Mouse (Mus musculus): ENCODE data around the gene Trabd2b. TPM values are rescaled to one million over a fixed set of nuclear protein-coding genes. Genes with fewer than 3 reads are reported as not detected.
A peak's percentile ranks its signal among the peaks of the same experiment; 100 is the strongest.

The Trabd2b gene
- polyA plus RNA-seq, 1 experiment from 2014 or later = 2.4 TPM

DNA sequence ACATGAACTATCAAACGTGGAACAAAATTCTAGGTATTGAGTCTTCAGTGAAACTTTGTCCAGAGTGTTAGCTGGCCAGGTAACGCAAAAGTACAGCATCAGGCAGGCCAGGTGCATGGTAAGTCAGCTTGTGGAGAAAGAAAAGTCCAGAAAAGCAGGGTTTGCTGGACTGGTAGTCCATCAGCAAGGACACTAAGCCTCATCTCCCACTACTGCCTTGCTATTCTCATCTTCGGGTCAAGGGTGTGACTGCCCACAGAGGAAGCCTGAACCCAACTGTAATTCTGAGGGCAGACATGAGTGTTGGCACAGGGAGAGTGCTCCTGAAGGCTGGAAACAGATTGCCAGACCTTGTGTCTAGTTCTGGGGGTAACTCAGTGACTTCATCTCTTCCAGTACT, 111.5 kb downstream of the Trabd2b start:
- no peak overlapping the region for H3K9ac ChIP-seq
- no peaks in the 10 kb centered on the region for H3K36me3 ChIP-seq
- H3K9me3 ChIP-seq (replicated peaks) = no peaks in the 10 kb centered on the region
- no peak overlapping the region for H3K4me2 ChIP-seq
- peaks cover 23% of the 10 kb centered on the region for H3K4me1 ChIP-seq (replicated peaks)
- peaks cover 9% of the 10 kb centered on the region; the same call in 1 of the 2 replicates for H3K27me3 ChIP-seq
- WGBS = 79% methylated on average over 3 of the region's 3 CpGs
- ATAC-seq (replicated peaks; ENCODE audit: insufficient number of reproducible peaks, insufficient read depth, low FRiP score, low read depth) = no peak
- H3K4me3 ChIP-seq = no peak overlapping the region
- H3K27ac ChIP-seq = no peak overlapping the region

DNA sequence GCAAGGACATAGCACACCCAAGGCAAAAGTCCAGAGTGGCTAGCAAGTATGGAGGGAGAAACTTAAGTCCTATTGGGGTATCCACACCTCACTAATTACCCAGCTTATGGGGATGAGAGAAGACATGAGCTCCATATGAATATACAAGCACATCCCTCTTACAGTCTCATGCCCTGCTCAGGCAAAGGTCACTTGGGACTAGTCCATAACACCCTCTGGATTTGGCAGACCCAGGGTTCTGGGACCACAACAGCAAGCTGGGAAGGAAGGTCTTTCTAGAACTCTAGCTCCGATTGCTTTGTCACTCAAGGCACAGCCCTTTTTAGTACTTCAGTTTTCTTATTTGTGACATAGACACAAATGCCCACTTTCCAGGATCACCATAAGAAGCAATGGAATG, 112.0 kb downstream of the Trabd2b start:
- ATAC-seq (replicated peaks; ENCODE audit: insufficient number of reproducible peaks, insufficient read depth, low FRiP score, low read depth) = no peak
- Histone ChIP-seq H3K27me3 (peaks cover 9% of the 10 kb centered on the region; the same call in 1 of the 2 replicates), H3K36me3 (no peaks in the 10 kb centered on the region), H3K4me1 (replicated peaks) (peaks cover 23% of the 10 kb centered on the region), H3K9me3 (replicated peaks) (no peaks in the 10 kb centered on the region), H3K27ac (no peak overlapping the region), H3K4me3 (no peak overlapping the region), H3K4me2 (no peak overlapping the region), H3K9ac (no peak overlapping the region)
- WGBS = 97% methylated on average over 1 of the region's 1 CpGs

DNA sequence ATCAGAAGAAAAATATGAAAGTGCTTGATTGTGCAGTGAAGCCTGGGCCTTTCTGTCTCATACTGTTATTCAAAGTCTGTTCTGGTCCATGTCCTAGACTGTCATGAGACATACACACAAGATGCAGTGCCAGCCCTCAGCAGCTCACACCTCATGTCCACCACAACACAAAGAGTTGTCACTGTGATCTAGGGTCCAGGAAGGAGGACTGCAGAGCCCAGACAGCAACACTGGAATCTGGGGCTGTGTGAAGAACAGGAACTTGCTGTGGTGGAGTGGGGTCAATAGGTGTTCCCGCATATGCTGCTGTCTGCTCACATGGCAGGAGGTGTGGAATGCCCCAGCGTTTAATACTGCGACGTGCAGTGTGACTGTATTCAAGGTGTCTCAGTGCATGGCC, 112.8 kb downstream of the Trabd2b start:
- 69% methylated on average over 4 of the region's 4 CpGs for WGBS
- ATAC-seq (replicated peaks; ENCODE audit: insufficient number of reproducible peaks, insufficient read depth, low FRiP score, low read depth) = no peak

DNA sequence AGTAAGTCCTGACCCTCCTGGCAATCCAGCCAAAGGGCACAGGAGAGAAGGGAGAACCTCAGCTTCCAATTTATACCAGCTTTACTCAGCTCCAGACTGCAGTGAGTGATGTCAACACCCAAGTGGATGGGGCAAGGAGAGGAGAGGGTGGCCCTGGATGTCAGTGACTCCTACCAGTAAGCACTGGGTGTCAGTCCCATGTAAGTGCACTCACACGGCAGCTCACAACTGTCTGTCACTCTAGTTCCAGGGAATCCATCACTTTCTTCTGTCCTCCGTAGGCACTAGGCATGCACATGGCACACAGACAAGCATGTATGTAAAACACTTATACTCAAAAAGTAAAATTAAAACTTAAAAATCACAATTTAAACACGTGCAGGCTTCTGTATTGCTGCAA, 113.4 kb downstream of the Trabd2b start:
- H3K27ac ChIP-seq = no peak overlapping the region
- peaks cover 21% of the 10 kb centered on the region for H3K4me1 ChIP-seq (replicated peaks)
- H3K36me3 ChIP-seq = no peaks in the 10 kb centered on the region
- no peak overlapping the region for H3K9ac ChIP-seq
- H3K4me2 ChIP-seq = no peak overlapping the region
- ATAC-seq (replicated peaks; ENCODE audit: insufficient number of reproducible peaks, insufficient read depth, low FRiP score, low read depth) = no peak
- peaks cover 9% of the 10 kb centered on the region; the same call in 1 of the 2 replicates for H3K27me3 ChIP-seq
- WGBS = 77% methylated on average over 3 of the region's 3 CpGs
- H3K4me3 ChIP-seq = no peak overlapping the region
- H3K9me3 ChIP-seq (replicated peaks) = no peaks in the 10 kb centered on the region

More for the DNA sequence above, 112.8 kb downstream of the Trabd2b start:
- Histone ChIP-seq H3K4me3 (no peak overlapping the region), H3K9me3 (replicated peaks) (no peaks in the 10 kb centered on the region), H3K27ac (no peak overlapping the region), H3K4me2 (no peak overlapping the region), H3K9ac (no peak overlapping the region), H3K27me3 (peaks cover 9% of the 10 kb centered on the region; the same call in 1 of the 2 replicates), H3K4me1 (replicated peaks) (peaks cover 23% of the 10 kb centered on the region), H3K36me3 (no peaks in the 10 kb centered on the region)

DNA sequence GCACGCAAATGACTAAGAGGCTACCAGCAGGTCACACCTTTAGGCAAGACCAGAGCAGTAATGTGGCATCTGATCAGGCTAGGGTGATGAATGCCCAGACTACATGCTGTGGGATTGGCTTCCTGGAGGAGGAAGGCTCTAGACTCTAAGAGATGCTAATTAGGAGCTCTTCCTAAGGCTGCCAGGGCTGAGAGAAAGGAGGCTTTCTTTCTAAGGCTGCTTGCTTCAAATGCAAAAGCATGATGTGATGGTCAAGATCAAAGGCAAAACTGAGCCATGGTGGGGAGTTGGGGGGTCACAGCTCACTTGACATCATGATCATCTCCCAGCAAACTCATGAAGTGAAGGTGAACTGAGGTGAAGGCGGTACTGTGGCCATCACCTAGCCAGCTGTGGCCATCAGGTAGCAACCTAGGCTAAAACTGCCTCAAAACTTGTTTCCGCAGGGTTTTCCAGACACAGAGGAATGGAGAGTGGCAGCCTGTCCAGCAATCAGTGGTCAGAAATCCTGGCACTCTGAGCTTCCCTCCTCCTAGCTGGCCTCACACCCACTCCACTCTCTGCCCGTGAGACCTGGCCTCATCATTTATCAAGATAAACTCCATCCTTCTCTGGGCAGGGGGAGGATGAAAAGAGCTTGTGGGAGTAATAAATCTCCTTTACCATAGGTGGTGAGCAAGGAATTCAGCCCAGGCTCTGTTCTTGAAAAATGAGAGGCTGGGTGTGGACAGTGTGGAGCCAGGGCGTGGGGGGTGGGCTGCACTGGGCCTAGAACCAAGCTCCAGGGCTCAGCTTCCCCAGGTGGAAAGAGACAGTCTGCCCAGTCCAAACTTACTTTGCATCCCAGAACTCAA, 117.0 kb downstream of the Trabd2b start:
- WGBS = 67% methylated on average over 5 of the region's 5 CpGs
- Histone ChIP-seq H3K36me3 (no peaks in the 10 kb centered on the region), H3K27ac (no peak overlapping the region), H3K4me3 (no peak overlapping the region), H3K9ac (no peak overlapping the region), H3K9me3 (replicated peaks) (no peaks in the 10 kb centered on the region), H3K4me1 (replicated peaks) (no peaks in the 10 kb centered on the region), H3K4me2 (no peak overlapping the region), H3K27me3 (peaks cover 9% of the 10 kb centered on the region; the same call in 1 of the 2 replicates)
- ATAC-seq (replicated peaks; ENCODE audit: insufficient number of reproducible peaks, insufficient read depth, low FRiP score, low read depth) = 0 out of 2 replicates have a peak, but pooled peaks have one; percentile 14

DNA sequence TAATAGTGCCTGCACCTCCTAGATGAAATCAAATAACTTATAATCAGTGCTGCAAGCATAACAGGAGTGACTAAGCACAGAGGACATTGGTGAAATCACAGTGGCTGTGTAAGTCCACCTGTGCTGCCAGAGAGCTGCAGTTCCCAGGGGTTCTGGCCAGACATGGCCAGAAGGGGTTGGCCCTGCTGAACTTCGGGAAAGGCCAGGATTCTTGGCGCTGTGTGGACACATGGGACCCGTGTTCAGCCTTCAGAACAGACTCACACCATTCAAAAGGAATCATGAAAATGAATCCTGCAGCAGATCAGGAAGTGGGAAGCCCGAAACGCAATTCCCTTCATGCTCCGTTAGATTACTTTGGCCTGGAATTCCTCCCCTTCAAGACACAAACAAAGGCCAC, 125.1 kb downstream of the Trabd2b start:
- no peaks in the 10 kb centered on the region for H3K9me3 ChIP-seq (replicated peaks)
- no peak overlapping the region for H3K27ac ChIP-seq
- no peaks in the 10 kb centered on the region for H3K36me3 ChIP-seq
- no peak overlapping the region for H3K9ac ChIP-seq
- H3K4me2 ChIP-seq = no peak overlapping the region
- peaks cover 10% of the 10 kb centered on the region for H3K4me1 ChIP-seq (replicated peaks)
- H3K27me3 ChIP-seq = 0 out of 2 replicates have a peak, but pooled peaks cover 7% of the 10 kb centered on the region
- no peak for ATAC-seq (replicated peaks; ENCODE audit: insufficient number of reproducible peaks, insufficient read depth, low FRiP score, low read depth)
- 72% methylated on average over 6 of the region's 6 CpGs for WGBS
- H3K4me3 ChIP-seq = no peak overlapping the region

DNA sequence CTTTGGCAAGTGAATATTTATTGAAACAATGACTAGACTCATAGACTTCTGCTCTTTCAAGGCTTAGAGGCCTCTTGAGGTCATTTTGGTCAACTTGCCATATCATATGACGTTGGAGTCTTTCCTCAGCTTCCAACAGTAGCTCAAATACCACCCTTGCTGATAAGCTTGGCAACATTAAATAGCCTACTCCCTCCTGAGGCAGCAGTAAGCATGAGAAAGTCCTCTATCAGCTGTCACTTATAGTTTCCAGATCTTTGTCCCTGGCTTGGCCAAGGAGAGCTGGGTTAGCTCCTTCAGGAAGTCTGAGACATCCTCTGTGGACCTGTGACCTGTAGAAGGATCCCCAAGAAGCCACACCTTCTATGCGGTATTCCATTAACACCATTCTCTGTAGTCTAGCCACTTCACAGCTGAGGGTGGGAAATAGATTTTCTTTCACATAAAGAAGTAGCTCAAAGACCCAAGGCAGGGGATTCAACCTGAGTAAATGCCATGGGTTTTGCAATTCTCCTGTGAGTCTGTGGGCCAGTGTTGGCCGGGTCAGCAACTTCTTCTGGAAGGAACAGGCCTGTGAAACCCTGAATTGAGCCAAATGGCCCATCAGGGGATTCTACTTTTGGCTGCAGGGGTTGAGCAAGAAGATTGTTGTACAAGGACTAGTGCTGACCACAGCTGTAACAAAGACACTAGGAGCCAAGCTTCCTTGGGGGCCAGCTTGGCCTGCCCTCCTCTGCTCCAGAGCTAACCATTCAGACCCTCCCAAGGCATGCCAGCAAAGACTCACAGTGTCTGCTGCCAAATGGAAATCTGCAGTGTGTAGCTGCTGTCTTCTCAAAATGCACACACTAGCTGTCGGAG, 127.6 kb downstream of the Trabd2b start:
- 64% methylated on average over 4 of the region's 4 CpGs for WGBS
- peaks cover 10% of the 10 kb centered on the region for H3K4me1 ChIP-seq (replicated peaks)
- H3K27me3 ChIP-seq = 0 out of 2 replicates have a peak, but pooled peaks cover 7% of the 10 kb centered on the region
- peak overlapping the region; percentile 50 for H3K27ac ChIP-seq
- no peak overlapping the region for H3K4me2 ChIP-seq
- no peak overlapping the region for H3K4me3 ChIP-seq
- H3K9me3 ChIP-seq (replicated peaks) = no peaks in the 10 kb centered on the region
- ATAC-seq (replicated peaks; ENCODE audit: insufficient number of reproducible peaks, insufficient read depth, low FRiP score, low read depth) = peak; percentile 17; the same call in 1 of the 2 replicates
- H3K36me3 ChIP-seq = no peaks in the 10 kb centered on the region
- H3K9ac ChIP-seq = no peak overlapping the region

DNA sequence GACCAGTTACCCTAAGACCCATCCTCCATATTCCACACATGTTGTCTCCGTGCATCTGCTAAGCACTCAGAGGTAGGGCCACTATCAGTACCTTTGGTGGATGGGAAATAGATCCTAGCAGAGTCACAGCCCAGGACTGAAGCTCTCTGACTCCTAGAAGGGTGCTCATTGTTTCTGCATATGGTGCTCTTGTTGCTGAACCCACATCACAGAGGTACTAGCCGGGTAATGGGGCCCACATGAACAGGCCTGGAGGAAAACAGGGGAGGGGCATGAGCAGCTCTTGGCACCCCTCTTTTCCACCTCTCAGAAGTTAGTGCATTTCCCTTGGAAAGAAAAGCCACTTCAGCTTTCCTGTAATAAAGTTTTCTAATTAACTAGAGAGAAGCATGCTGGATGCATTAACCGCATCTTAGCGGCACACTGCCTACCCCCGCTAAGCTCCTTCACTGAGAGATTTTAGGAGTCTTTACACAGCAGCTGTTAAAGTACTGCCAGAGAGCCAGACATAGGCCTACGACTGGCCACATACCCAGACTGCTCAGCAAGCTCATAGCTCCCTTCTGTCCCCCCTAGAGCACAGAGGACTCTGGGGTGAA, 131.0 kb downstream of the Trabd2b start:
- Histone ChIP-seq H3K4me1 (replicated peaks) (peaks cover 10% of the 10 kb centered on the region), H3K27me3 (no peaks in the 10 kb centered on the region), H3K36me3 (no peaks in the 10 kb centered on the region), H3K4me3 (no peak overlapping the region), H3K9ac (no peak overlapping the region), H3K27ac (no peak overlapping the region), H3K9me3 (replicated peaks) (no peaks in the 10 kb centered on the region), H3K4me2 (no peak overlapping the region)
- no peak for ATAC-seq (replicated peaks; ENCODE audit: insufficient number of reproducible peaks, insufficient read depth, low FRiP score, low read depth)
- WGBS = 82% methylated on average over 6 of the region's 6 CpGs

DNA sequence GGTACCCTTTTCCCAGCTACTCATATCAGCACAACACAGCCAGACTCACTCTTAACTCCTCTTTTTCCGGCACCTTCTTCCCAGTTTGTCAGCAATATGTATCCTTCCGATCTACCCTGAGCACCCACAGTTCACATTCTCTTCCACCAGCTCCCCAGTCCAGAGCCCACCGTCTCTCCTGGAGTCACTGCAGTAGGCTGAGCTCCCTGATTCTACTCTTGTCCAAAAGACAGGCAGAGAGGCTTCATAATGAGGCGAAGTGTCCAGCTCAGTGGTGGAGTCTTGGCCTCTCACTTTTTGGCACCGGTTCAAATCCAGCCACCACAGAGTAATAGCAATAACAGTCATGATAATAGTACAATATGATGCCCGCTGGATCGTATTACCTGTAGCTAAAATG, 133.5 kb downstream of the Trabd2b start:
- WGBS = 85% methylated on average over 7 of the region's 7 CpGs
- Histone ChIP-seq H3K4me2 (no peak overlapping the region), H3K27me3 (no peaks in the 10 kb centered on the region), H3K4me1 (replicated peaks) (no peaks in the 10 kb centered on the region), H3K4me3 (no peak overlapping the region), H3K36me3 (no peaks in the 10 kb centered on the region), H3K27ac (no peak overlapping the region), H3K9me3 (replicated peaks) (no peaks in the 10 kb centered on the region), H3K9ac (no peak overlapping the region)
- no peak for ATAC-seq (replicated peaks; ENCODE audit: insufficient number of reproducible peaks, insufficient read depth, low FRiP score, low read depth)

DNA sequence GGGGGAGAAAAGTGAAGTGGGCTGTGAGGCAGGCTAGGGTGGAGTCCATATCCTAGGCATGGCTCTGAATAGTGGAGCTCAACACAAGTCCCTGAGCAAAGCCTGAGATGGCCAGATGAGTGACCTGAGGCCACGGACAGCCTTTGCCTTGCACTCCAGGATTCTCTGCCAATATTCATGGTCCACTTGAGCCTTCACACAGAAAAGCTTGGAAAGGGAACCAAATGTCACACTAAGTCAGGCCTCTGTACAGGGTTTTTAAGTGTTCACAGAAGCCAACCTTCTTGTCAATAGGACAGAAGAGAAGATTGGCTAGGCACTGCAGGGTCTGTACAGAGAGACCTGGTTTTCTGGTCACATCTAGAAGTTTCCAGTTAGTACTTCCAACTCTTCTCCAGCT, 134.7 kb downstream of the Trabd2b start:
- 81% methylated on average over 1 of the region's 1 CpGs for WGBS
- no peak overlapping the region for H3K4me2 ChIP-seq
- no peaks in the 10 kb centered on the region for H3K9me3 ChIP-seq (replicated peaks)
- no peak for ATAC-seq (replicated peaks; ENCODE audit: insufficient number of reproducible peaks, insufficient read depth, low FRiP score, low read depth)
- H3K4me1 ChIP-seq (replicated peaks) = no peaks in the 10 kb centered on the region
- H3K36me3 ChIP-seq = no peaks in the 10 kb centered on the region
- no peak overlapping the region for H3K27ac ChIP-seq
- no peaks in the 10 kb centered on the region for H3K27me3 ChIP-seq
- H3K4me3 ChIP-seq = no peak overlapping the region
- no peak overlapping the region for H3K9ac ChIP-seq

DNA sequence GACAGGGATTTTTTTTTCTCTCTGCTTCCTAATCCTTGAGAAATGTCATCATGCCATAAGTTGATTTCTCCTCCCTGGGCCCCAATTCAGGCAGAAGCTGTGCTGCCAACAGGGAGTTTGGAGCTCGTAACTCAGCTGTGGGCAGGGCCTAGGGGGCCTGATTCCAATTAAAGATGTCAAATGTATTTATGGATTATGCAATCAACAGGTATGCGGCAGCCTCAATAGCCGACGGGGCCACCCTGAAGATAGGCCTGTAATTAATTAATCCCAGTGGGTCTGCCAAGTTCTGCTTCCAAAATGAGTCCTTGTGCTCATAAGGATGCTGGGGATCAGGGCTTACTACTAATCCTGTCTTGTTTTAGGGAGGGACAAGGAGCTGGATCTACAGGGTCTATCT, 135.6 kb downstream of the Trabd2b start:
- Histone ChIP-seq H3K9me3 (replicated peaks) (no peaks in the 10 kb centered on the region), H3K27ac (no peak overlapping the region), H3K36me3 (no peaks in the 10 kb centered on the region), H3K4me3 (no peak overlapping the region), H3K9ac (no peak overlapping the region), H3K4me2 (no peak overlapping the region), H3K4me1 (replicated peaks) (no peaks in the 10 kb centered on the region), H3K27me3 (no peaks in the 10 kb centered on the region)
- ATAC-seq (replicated peaks; ENCODE audit: insufficient number of reproducible peaks, insufficient read depth, low FRiP score, low read depth) = no peak
- 69% methylated on average over 4 of the region's 4 CpGs for WGBS

Data from heart, embryonic 15.5 days (tissue).